Mouse (Mus musculus) heart, embryonic 15.5 days (tissue): Measurements from ENCODE around the gene Fgf3. TPM values are rescaled to one million over a fixed set of nuclear protein-coding genes. Genes with fewer than 3 reads are reported as not detected.
A peak's percentile ranks its signal among the peaks of the same experiment; 100 is the strongest.

ENCODE experiments used
- ATAC-seq: fragments of 200-750 bp; cut with Nextera tagmentation; replicated peaks from 2 replicates; pipeline ENCODE4 v1.8.0; 2017; ENCODE audit warnings: low read depth, moderate TSS enrichment; ENCODE audit not compliant: insufficient number of reproducible peaks, insufficient read depth, low FRiP score
- H3K27ac ChIP-seq: fragments of 300-500 bp; sonication (generic); 2 replicates; pipeline ENCODE4 v1.5.1; 2015; ENCODE audit warnings: mild to moderate bottlenecking, inconsistent platforms
- H3K27me3 ChIP-seq: fragments of 300-500 bp; sonication (generic); 2 replicates; pipeline ENCODE4 v1.6.1; 2015; ENCODE audit warnings: inconsistent platforms
- H3K36me3 ChIP-seq: fragments of 300-500 bp; sonication (generic); 2 replicates; pipeline ENCODE4 v1.6.1; 2015; ENCODE audit warnings: mild to moderate bottlenecking, inconsistent platforms
- H3K4me1 ChIP-seq: fragments of 300-500 bp; sonication (generic); replicated peaks from 2 replicates; pipeline ENCODE4 v1.6.1; 2015; ENCODE audit warnings: inconsistent platforms
- H3K4me2 ChIP-seq: fragments of 300-500 bp; sonication (generic); 2 replicates; pipeline ENCODE4 v1.6.1; 2015; ENCODE audit warnings: inconsistent platforms, mild to moderate bottlenecking, moderate library complexity
- H3K4me3 ChIP-seq: fragments of 300-500 bp; sonication (generic); 2 replicates; pipeline ENCODE4 v1.5.1; 2015; ENCODE audit warnings: mild to moderate bottlenecking, inconsistent platforms
- H3K9ac ChIP-seq: fragments of 300-500 bp; sonication (generic); 2 replicates; pipeline ENCODE4 v1.6.1; 2015; ENCODE audit warnings: mild to moderate bottlenecking, inconsistent platforms
- H3K9me3 ChIP-seq: fragments of 300-500 bp; sonication (generic); replicated peaks from 2 replicates; pipeline ENCODE4 v1.6.1; 2016; ENCODE audit warnings: inconsistent platforms
- WGBS: fragments of 180-500 bp; shearing (Covaris S2); methylation state at CpG from one replicate; pipeline ENCODE4 v1.1.7; 2015; ENCODE audit warnings: mixed read lengths; 5-methylcytosine and 5-hydroxymethylcytosine counted together
- polyA plus RNA-seq: library from polyadenylated mRNA; unstranded; fragments of >200 nt; fragmentation: Nextera tagmentation; extraction: Ambion mirVana; gene quantifications from 2 replicates; pipeline ENCODE4 v1.2.1, GENCODE M21; 2015

Fgf3 gene
- polyA plus RNA-seq, 1 experiment from 2014 or later = not detected

GRCm38 (mm10) chr7:144811521-144811920 lies 26.4 kb upstream of the Fgf3 start:
- Histone ChIP-seq H3K27me3 (peaks cover 6% of the 10 kb centered on the region; the same call in 1 of the 2 replicates), H3K9ac (0 out of 2 replicates have a peak overlapping the region, but pooled peaks have one; percentile 2), H3K4me1 (peaks cover 6% of the 10 kb centered on the region; the same call in 1 of the 2 replicates), H3K9me3 (no peaks in the 10 kb centered on the region), H3K4me3 (no peak overlapping the region), H3K27ac (no peak overlapping the region), H3K36me3 (no peaks in the 10 kb centered on the region), H3K4me2 (no peak overlapping the region)
- no peak for ATAC-seq
- 25% methylated on average over 4 of the region's 4 CpGs for WGBS

GRCm38 (mm10) chr7:144821901-144822300 lies 16.0 kb upstream of the Fgf3 start:
- Histone ChIP-seq H3K36me3 (no peaks in the 10 kb centered on the region), H3K9ac (no peak overlapping the region), H3K4me1 (no peaks in the 10 kb centered on the region), H3K27ac (no peak overlapping the region), H3K27me3 (peaks cover 21% of the 10 kb centered on the region), H3K4me3 (no peak overlapping the region), H3K4me2 (no peak overlapping the region), H3K9me3 (0 out of 2 replicates have a peak, but pooled peaks cover 3% of the 10 kb centered on the region)
- ATAC-seq = no peak
- 58% methylated on average over 7 of the region's 7 CpGs for WGBS

- no peaks in the 10 kb centered on the region for H3K36me3 ChIP-seq
- H3K9me3 ChIP-seq = no peaks in the 10 kb centered on the region
- ATAC-seq = no peak
- peaks cover 38% of the 10 kb centered on the region for H3K27me3 ChIP-seq
- H3K4me2 ChIP-seq = no peak overlapping the region
- no peak overlapping the region for H3K9ac ChIP-seq
- H3K4me1 ChIP-seq = no peaks in the 10 kb centered on the region
- H3K4me3 ChIP-seq = no peak overlapping the region
- 77% methylated on average over 2 of the region's 2 CpGs for WGBS
- H3K27ac ChIP-seq = no peak overlapping the region
Measured at GRCm38 (mm10) chr7:144823988-144824387, 13.9 kb upstream of the Fgf3 start.

GRCm38 (mm10) chr7:144828369-144828768 lies 9.5 kb upstream of the Fgf3 start:
- Histone ChIP-seq H3K27ac (no peak overlapping the region), H3K4me3 (no peak overlapping the region), H3K27me3 (peaks cover 62% of the 10 kb centered on the region), H3K9me3 (no peaks in the 10 kb centered on the region), H3K9ac (no peak overlapping the region), H3K36me3 (no peaks in the 10 kb centered on the region), H3K4me2 (no peak overlapping the region), H3K4me1 (no peaks in the 10 kb centered on the region)
- WGBS = 75% methylated on average over 11 of the region's 11 CpGs
- no peak for ATAC-seq

GRCm38 (mm10) chr7:144838522-144839503 lies 930 bp downstream of the Fgf3 start:
- no peak overlapping the region for H3K9ac ChIP-seq
- WGBS = under 1% methylated on average over 94 of the region's 94 CpGs
- no peak for ATAC-seq

GRCm38 (mm10) chr7:144846158-144846557 lies 8.3 kb downstream of the Fgf3 start:
- Histone ChIP-seq H3K4me1 (no peaks in the 10 kb centered on the region), H3K4me2 (no peak overlapping the region), H3K27me3 (peaks cover 48% of the 10 kb centered on the region), H3K9me3 (no peaks in the 10 kb centered on the region), H3K27ac (no peak overlapping the region), H3K4me3 (no peak overlapping the region), H3K9ac (no peak overlapping the region), H3K36me3 (no peaks in the 10 kb centered on the region)
- no peak for ATAC-seq
- WGBS = 16% methylated on average over 4 of the region's 4 CpGs

More at GRCm38 (mm10) chr7:144838522-144839503, 930 bp downstream of the Fgf3 start:
- Histone ChIP-seq H3K4me3 (peak overlapping the region; percentile 45), H3K36me3 (no peaks in the 10 kb centered on the region), H3K27me3 (peaks cover 98% of the 10 kb centered on the region), H3K4me1 (peaks cover 13% of the 10 kb centered on the region), H3K9me3 (no peaks in the 10 kb centered on the region), H3K4me2 (peak overlapping the region; percentile 68), H3K27ac (no peak overlapping the region)

- Histone ChIP-seq H3K36me3 (no peaks in the 10 kb centered on the region), H3K4me2 (no peak within 1 kb of the TSS), H3K27me3 (peaks cover 44% of the 10 kb centered on the region), H3K4me1 (no peaks in the 10 kb centered on the region), H3K27ac (no peak within 1 kb of the TSS), H3K9ac (no peak within 1 kb of the TSS), H3K4me3 (no peak within 1 kb of the TSS), H3K9me3 (no peaks in the 10 kb centered on the region)
- ATAC-seq = no peak
Measured at GRCm38 (mm10) chr7:144847067-144847466, 9.2 kb downstream of the Fgf3 start, which contains the start of gene Fgf4. Fgf4 (plus strand) TSS chr7:144847367.

- 43% methylated on average over 3 of the region's 3 CpGs for WGBS
- H3K4me1 ChIP-seq = no peaks in the 10 kb centered on the region
- ATAC-seq = no peak
- no peak overlapping the region for H3K27ac ChIP-seq
- no peaks in the 10 kb centered on the region for H3K9me3 ChIP-seq
- no peak overlapping the region for H3K4me3 ChIP-seq
- H3K36me3 ChIP-seq = no peaks in the 10 kb centered on the region
- no peak overlapping the region for H3K9ac ChIP-seq
- no peak overlapping the region for H3K4me2 ChIP-seq
- H3K27me3 ChIP-seq = peaks cover 35% of the 10 kb centered on the region
Measured at GRCm38 (mm10) chr7:144851321-144851720, 13.4 kb downstream of the Fgf3 start.

- Histone ChIP-seq H3K27ac (no peak overlapping the region), H3K4me2 (no peak overlapping the region), H3K9me3 (no peaks in the 10 kb centered on the region), H3K36me3 (no peaks in the 10 kb centered on the region), H3K9ac (no peak overlapping the region), H3K4me1 (no peaks in the 10 kb centered on the region), H3K4me3 (no peak overlapping the region), H3K27me3 (peaks cover 50% of the 10 kb centered on the region)
- 39% methylated on average over 3 of the region's 3 CpGs for WGBS
- ATAC-seq = no peak
Measured at GRCm38 (mm10) chr7:144854966-144855365, 17.1 kb downstream of the Fgf3 start.

- 72% methylated on average over 7 of the region's 7 CpGs for WGBS
- Histone ChIP-seq H3K9me3 (no peaks in the 10 kb centered on the region), H3K27ac (no peak overlapping the region), H3K4me1 (peaks cover 13% of the 10 kb centered on the region), H3K4me2 (no peak overlapping the region), H3K4me3 (no peak overlapping the region), H3K36me3 (no peaks in the 10 kb centered on the region), H3K27me3 (peaks cover 63% of the 10 kb centered on the region), H3K9ac (no peak overlapping the region)
- ATAC-seq = no peak
Measured at GRCm38 (mm10) chr7:144857158-144857557, 19.3 kb downstream of the Fgf3 start.

GRCm38 (mm10) chr7:144857826-144858342 lies 20.0 kb downstream of the Fgf3 start:
- peaks cover 70% of the 10 kb centered on the region for H3K27me3 ChIP-seq
- no peaks in the 10 kb centered on the region for H3K9me3 ChIP-seq
- H3K36me3 ChIP-seq = no peaks in the 10 kb centered on the region
- 71% methylated on average over 3 of the region's 3 CpGs for WGBS
- no peak overlapping the region for H3K4me2 ChIP-seq
- H3K9ac ChIP-seq = no peak overlapping the region
- ATAC-seq = no peak
- no peak overlapping the region for H3K4me3 ChIP-seq
- H3K4me1 ChIP-seq = peaks cover 13% of the 10 kb centered on the region
- H3K27ac ChIP-seq = no peak overlapping the region
